ENCODE assay signal across 9 mouse cellular contexts in genomic region chr7:19304501-19305412, GRCm38 (mm10). TPM values are rescaled to one million over a fixed set of nuclear protein-coding genes. Genes with fewer than 3 reads are reported as not detected.
DNase-seq lines count a peak whose midpoint lies in the region; ATAC-seq lines count a peak whose summit lies in the region.
"Had no signal": no experiment of that assay in that cellular context is flagged by ENCODE, and none has a peak within 500 bp of the region (broad histone marks: within the 10 kb centered on the region; RNA-seq: fewer than 3 reads in every experiment).

No protein-coding gene starts in this region.

- peak overlapping the region; percentile 19; the same call in 1 of the 2 replicates for H3K9ac ChIP-seq in lung, embryonic 15.5 days
- H3K9ac ChIP-seq in forebrain, embryonic 15.5 days (replicated peaks): no peak overlapping the region
- no peak overlapping the region; the same call in 1 of the 2 replicates for H3K9ac ChIP-seq in neural tube, embryonic 15.5 days (replicated peaks)

- H3K4me2 ChIP-seq in lung, embryonic 15.5 days: peak overlapping the region; percentile 54
- peak overlapping the region; percentile 41 for H3K4me2 ChIP-seq in forebrain, embryonic 15.5 days (replicated peaks)
- H3K4me2 ChIP-seq in neural tube, embryonic 15.5 days: peak overlapping the region; percentile 52

- no peak overlapping the region for H3K27ac ChIP-seq in lung, embryonic 15.5 days
- no peak overlapping the region for H3K27ac ChIP-seq in forebrain, embryonic 15.5 days (replicated peaks)
- no peak overlapping the region for H3K27ac ChIP-seq in limb, embryonic 10.5 days
- H3K27ac ChIP-seq in neural tube, embryonic 15.5 days (replicated peaks): no peak overlapping the region

- H3K9me3 ChIP-seq in lung, embryonic 15.5 days: no peaks in the 10 kb centered on the region
- no peaks in the 10 kb centered on the region for H3K9me3 ChIP-seq in forebrain, embryonic 15.5 days
- H3K9me3 ChIP-seq in limb, embryonic 10.5 days (replicated peaks): no peaks in the 10 kb centered on the region
- H3K9me3 ChIP-seq in neural tube, embryonic 15.5 days (replicated peaks): no peaks in the 10 kb centered on the region

- 2% methylated on average over 48 of the region's 48 CpGs for WGBS in lung, embryonic 15.5 days
- WGBS in forebrain, embryonic 15.5 days: 1% methylated on average over 45 of the region's 48 CpGs
- WGBS in limb, embryonic 10.5 days: 2% methylated on average over 48 of the region's 48 CpGs
- WGBS in neural tube, embryonic 15.5 days: 2% methylated on average over 47 of the region's 48 CpGs

- intact Hi-C loops in gastrocnemius, postnatal 14 days (cut with DNase I; ENCODE audit: low total_unique reads): no loop called here

- peaks cover 31% of the 10 kb centered on the region for H3K4me1 ChIP-seq in lung, embryonic 15.5 days
- H3K4me1 ChIP-seq in forebrain, embryonic 15.5 days: peaks cover 54% of the 10 kb centered on the region
- H3K4me1 ChIP-seq in limb, embryonic 10.5 days: peaks cover 53% of the 10 kb centered on the region
- peaks cover 59% of the 10 kb centered on the region for H3K4me1 ChIP-seq in neural tube, embryonic 15.5 days

- peak overlapping the region; percentile 33 for H3K4me3 ChIP-seq in lung, embryonic 15.5 days
- H3K4me3 ChIP-seq in forebrain, embryonic 15.5 days: peak overlapping the region; percentile 25
- H3K4me3 ChIP-seq in limb, embryonic 10.5 days: peak overlapping the region; percentile 41
- peak overlapping the region; percentile 20 for H3K4me3 ChIP-seq in neural tube, embryonic 15.5 days (replicated peaks)

- peaks cover 63% of the 10 kb centered on the region for H3K27me3 ChIP-seq in lung, embryonic 15.5 days
- H3K27me3 ChIP-seq in forebrain, embryonic 15.5 days: peaks cover 53% of the 10 kb centered on the region
- H3K27me3 ChIP-seq in limb, embryonic 10.5 days (ENCODE audit: low read depth, poor library complexity, severe bottlenecking): peaks cover 72% of the 10 kb centered on the region
- peaks cover 55% of the 10 kb centered on the region for H3K27me3 ChIP-seq in neural tube, embryonic 15.5 days (replicated peaks)

- no peak for ATAC-seq in lung, embryonic 15.5 days (ENCODE audit: borderline replicate concordance, extremely low read depth, low FRiP score, low TSS enrichment)
- no peak for ATAC-seq in forebrain, embryonic 15.5 days (replicated peaks)
- ATAC-seq in neural tube, embryonic 15.5 days (ENCODE audit: low FRiP score): no peak
- ATAC-seq in megakaryocyte progenitor cell, adult 5-6 weeks (replicated peaks; ENCODE audit: poor library complexity): no peak

- no peak for DNase-seq in lung, postnatal 4 days
- peak; percentile 53 for DNase-seq in limb, embryonic 10.5 days (ENCODE audit: low spot score)
- DNase-seq in cerebellum, postnatal 4 days (ENCODE audit: low spot score in 2 of 2): no peak
- no peak for DNase-seq in gastrocnemius, postnatal 14 days

- H3K36me3 ChIP-seq in lung, embryonic 15.5 days: no peaks in the 10 kb centered on the region
- H3K36me3 ChIP-seq in forebrain, embryonic 15.5 days: no peaks in the 10 kb centered on the region
- H3K36me3 ChIP-seq in limb, embryonic 10.5 days: no peaks in the 10 kb centered on the region
- H3K36me3 ChIP-seq in neural tube, embryonic 15.5 days: no peaks in the 10 kb centered on the region

RNA-seq across cellular contexts. Expression of gene Fosb, which starts 5.1 kb away (rescaled TPM):
- polyA plus RNA-seq in lung, embryonic 15.5 days (2015; fragmentation: Nextera tagmentation; extraction: Ambion mirVana): 0.24 and 0.26 TPM in 2 replicates
- 0.11 TPM in 2 replicates for polyA plus RNA-seq in forebrain, embryonic 15.5 days (2015; fragmentation: Nextera tagmentation; extraction: Ambion mirVana)
- 0.04 and 0.11 TPM in 2 replicates for polyA plus RNA-seq in limb, embryonic 10.5 days (2016; fragmentation: Nextera tagmentation; extraction: Ambion mirVana)
- polyA plus RNA-seq in neural tube, embryonic 15.5 days (2015; fragmentation: Nextera tagmentation; extraction: Ambion mirVana): 0.09 and 0.18 TPM in 2 replicates
- total RNA-seq in gastrocnemius, postnatal 14 days (2021): under 1 TPM; 0.69 to 0.90 TPM
- total RNA-seq in megakaryocyte progenitor cell, adult 5-6 weeks (2015): 18.2 and 28.4 TPM in 2 replicates
- 12.7 and 13.2 TPM in 2 replicates for total RNA-seq in megakaryocyte progenitor cell, adult 5-6 weeks (2017)

RNA-seq across cellular contexts. Expression of gene Rtn2, which starts 22.3 kb away (rescaled TPM):
- polyA plus RNA-seq in lung, embryonic 15.5 days (2015; fragmentation: Nextera tagmentation; extraction: Ambion mirVana): 10.6 and 11.4 TPM in 2 replicates
- polyA plus RNA-seq in forebrain, embryonic 15.5 days (2015; fragmentation: Nextera tagmentation; extraction: Ambion mirVana): 123 and 127 TPM in 2 replicates
- 5.5 and 5.6 TPM in 2 replicates for polyA plus RNA-seq in limb, embryonic 10.5 days (2016; fragmentation: Nextera tagmentation; extraction: Ambion mirVana)
- 105 and 121 TPM in 2 replicates for polyA plus RNA-seq in neural tube, embryonic 15.5 days (2015; fragmentation: Nextera tagmentation; extraction: Ambion mirVana)
- 100 to 1,000 TPM; 800 to 833 TPM for total RNA-seq in gastrocnemius, postnatal 14 days (2021)
- not detected in 2 replicates for total RNA-seq in megakaryocyte progenitor cell, adult 5-6 weeks (2015)
- not detected in 2 replicates for total RNA-seq in megakaryocyte progenitor cell, adult 5-6 weeks (2017)
- polyA plus RNA-seq: inflammation-experienced regulatory T-cells, adult 6 months had no signal

RNA-seq across cellular contexts. Expression of gene Ppm1n, which starts 24.9 kb away (rescaled TPM):
- polyA plus RNA-seq in lung, embryonic 15.5 days (2015; fragmentation: Nextera tagmentation; extraction: Ambion mirVana): not detected in 2 replicates
- polyA plus RNA-seq in forebrain, embryonic 15.5 days (2015; fragmentation: Nextera tagmentation; extraction: Ambion mirVana): 0.19 and 0.31 TPM in 2 replicates
- polyA plus RNA-seq in limb, embryonic 10.5 days (2016; fragmentation: Nextera tagmentation; extraction: Ambion mirVana): 0.16 and 0.39 TPM in 2 replicates
- polyA plus RNA-seq in neural tube, embryonic 15.5 days (2015; fragmentation: Nextera tagmentation; extraction: Ambion mirVana): 1.3 TPM in 2 replicates
- not detected for total RNA-seq in gastrocnemius, postnatal 14 days (2021)
- 0.20 TPM in 1 of 2 replicates, not detected in the other for total RNA-seq in megakaryocyte progenitor cell, adult 5-6 weeks (2015)
- total RNA-seq in megakaryocyte progenitor cell, adult 5-6 weeks (2017): not detected in 2 replicates

RNA-seq across cellular contexts. Expression of gene Vasp, which starts 33.1 kb away (rescaled TPM):
- 115 TPM in 2 replicates for polyA plus RNA-seq in lung, embryonic 15.5 days (2015; fragmentation: Nextera tagmentation; extraction: Ambion mirVana)
- 37.6 and 39.5 TPM in 2 replicates for polyA plus RNA-seq in forebrain, embryonic 15.5 days (2015; fragmentation: Nextera tagmentation; extraction: Ambion mirVana)
- polyA plus RNA-seq in limb, embryonic 10.5 days (2016; fragmentation: Nextera tagmentation; extraction: Ambion mirVana): 68.1 and 75.7 TPM in 2 replicates
- polyA plus RNA-seq in neural tube, embryonic 15.5 days (2015; fragmentation: Nextera tagmentation; extraction: Ambion mirVana): 40.9 and 55.5 TPM in 2 replicates
- total RNA-seq in gastrocnemius, postnatal 14 days (2021): 10 to 100 TPM; 31.0 to 35.1 TPM
- total RNA-seq in megakaryocyte progenitor cell, adult 5-6 weeks (2015): 46.7 and 49.6 TPM in 2 replicates
- total RNA-seq in megakaryocyte progenitor cell, adult 5-6 weeks (2017): 71.0 and 73.0 TPM in 2 replicates

RNA-seq across cellular contexts. Expression of gene Ercc1, which starts 39.8 kb away (rescaled TPM):
- 86.4 and 88.6 TPM in 2 replicates for polyA plus RNA-seq in lung, embryonic 15.5 days (2015; fragmentation: Nextera tagmentation; extraction: Ambion mirVana)
- 94.6 and 95.4 TPM in 2 replicates for polyA plus RNA-seq in forebrain, embryonic 15.5 days (2015; fragmentation: Nextera tagmentation; extraction: Ambion mirVana)
- polyA plus RNA-seq in limb, embryonic 10.5 days (2016; fragmentation: Nextera tagmentation; extraction: Ambion mirVana): 97.8 and 101 TPM in 2 replicates
- polyA plus RNA-seq in neural tube, embryonic 15.5 days (2015; fragmentation: Nextera tagmentation; extraction: Ambion mirVana): 78.5 and 93.5 TPM in 2 replicates
- 10 to 100 TPM; 26.7 to 28.7 TPM for total RNA-seq in gastrocnemius, postnatal 14 days (2021)
- 26.5 and 32.3 TPM in 2 replicates for total RNA-seq in megakaryocyte progenitor cell, adult 5-6 weeks (2015)
- 24.4 and 29.8 TPM in 2 replicates for total RNA-seq in megakaryocyte progenitor cell, adult 5-6 weeks (2017)
